Mouse (Mus musculus) thymus, postnatal 36 days (tissue): ENCODE results near the gene Wdr62.

ENCODE experiments used
- DNase-seq, 2 experiments: peaks; one replicate each; pipeline ENCODE4 v3.0.0; 2022; ENCODE audit warnings: mixed read lengths in 2 of 2

The Wdr62 gene

DNA sequence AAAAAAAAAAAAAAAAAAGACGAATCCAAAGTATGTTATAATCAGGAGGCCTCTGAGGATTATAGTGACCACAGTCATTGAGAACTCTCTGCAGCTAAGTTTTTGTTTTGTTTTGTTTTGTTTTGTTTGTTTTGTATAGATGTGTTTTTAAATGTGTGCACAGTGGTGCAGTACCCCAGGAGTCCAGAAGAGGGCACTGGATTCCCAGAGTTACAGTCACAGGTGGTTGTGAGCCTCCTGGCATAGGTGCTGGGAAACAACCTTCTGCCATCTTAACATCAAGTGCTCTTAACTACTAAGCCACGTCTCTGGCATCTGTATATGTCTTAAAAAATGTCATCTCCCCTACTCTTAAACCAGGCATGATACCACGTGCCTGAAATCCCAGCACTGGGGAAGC, 20.7 kb upstream of the Wdr62 start:
- peak in 1 of 2 experiments; percentile 31 for DNase-seq

DNA sequence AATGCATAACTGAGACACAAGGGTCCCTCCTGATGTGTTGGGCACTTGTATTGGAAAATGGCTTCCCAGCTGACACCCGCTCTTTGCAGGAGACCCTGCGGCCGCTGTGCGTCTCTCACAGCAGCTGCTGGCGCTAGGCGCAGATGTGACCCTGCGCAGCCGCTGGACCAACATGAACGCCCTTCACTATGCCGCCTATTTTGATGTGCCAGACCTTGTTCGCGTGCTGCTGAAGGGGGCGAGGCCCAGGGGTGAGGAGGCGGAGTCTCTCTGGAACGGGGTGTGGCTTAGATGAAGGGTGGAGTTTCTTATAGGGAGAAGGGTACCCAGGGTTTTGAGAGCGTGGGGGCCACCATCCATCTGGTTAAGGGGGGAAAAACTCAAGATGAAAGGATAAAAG, 17.0 kb upstream of the Wdr62 start:
- DNase-seq, result no peak

DNA sequence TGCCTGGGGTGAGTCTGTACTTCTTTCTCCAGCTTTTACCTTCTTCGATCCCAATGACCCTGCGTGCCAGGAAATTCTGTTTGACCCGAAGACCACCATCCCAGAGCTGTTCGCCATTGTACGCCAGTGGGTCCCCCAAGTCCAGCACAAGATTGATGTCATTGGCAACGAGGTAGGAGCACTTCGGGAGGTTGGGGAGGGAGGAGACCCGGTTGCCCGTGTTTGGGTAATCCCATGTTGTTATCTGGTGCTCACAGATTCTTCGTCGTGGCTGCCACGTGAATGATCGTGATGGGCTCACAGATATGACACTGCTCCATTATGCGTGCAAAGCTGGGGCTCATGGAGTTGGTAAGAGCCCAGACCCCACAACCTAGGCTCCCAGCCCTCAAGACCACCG, 16.6 kb upstream of the Wdr62 start:
- DNase-seq, result no peak

DNA sequence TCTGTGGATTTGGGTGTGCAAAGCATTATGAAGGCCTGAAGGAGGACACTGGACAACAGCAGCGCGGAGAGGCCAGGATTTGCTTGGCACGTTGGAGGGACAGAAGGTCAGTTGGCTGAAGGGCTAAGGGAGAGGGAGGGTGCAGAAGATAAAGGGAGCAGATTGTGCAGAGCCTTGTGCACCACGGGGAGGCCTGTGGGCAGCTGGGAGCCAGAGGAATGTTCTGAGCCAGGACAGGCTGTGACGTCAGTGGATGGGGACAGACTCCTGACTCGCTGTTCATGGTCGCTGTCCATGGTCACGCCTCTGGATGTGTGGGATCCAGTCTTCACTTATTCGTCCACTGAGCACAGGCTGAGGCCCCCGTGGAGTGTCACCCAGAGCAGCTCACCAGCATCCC, 14.9 kb upstream of the Wdr62 start:
- no peak for DNase-seq

DNA sequence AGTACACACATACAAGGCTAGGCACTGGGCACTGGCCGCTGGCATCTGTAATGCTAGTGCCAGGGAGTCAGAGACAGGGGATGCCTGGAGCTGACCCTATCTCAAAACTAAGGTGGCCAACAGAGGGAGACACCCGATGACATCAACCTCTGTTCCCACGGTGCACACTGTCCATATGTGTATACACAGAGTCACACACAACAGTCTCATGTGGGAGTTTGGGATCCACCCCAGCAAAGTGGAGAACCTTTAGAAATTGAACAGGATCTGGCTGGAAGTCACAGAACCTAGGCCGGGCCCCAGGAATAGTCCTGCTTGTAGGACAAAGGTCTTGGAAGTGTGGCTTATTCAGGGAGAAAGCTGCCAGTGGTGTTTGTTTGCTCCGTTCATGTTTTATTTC, 14.1 kb upstream of the Wdr62 start:
- no peak for DNase-seq

DNA sequence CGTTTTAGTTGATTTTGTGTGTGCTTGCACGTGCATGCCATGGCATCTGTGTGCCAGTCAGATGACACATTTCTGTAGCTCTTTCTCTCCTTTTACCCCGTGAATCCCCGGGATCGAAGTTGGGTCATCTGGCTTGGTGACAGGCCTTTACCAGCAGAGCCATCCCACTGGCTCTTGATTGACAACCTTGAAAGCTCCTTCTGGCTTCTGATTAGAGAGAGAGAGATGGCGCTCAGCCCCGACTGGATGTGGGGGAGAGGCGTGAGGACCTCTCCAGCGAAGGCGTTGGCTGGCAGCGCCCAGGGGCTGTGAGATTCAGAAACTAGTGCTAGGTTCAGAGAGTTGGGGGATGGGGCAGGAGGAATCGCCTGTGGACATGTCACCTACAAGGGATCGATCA, 13.6 kb upstream of the Wdr62 start:
- DNase-seq, result no peak

DNA sequence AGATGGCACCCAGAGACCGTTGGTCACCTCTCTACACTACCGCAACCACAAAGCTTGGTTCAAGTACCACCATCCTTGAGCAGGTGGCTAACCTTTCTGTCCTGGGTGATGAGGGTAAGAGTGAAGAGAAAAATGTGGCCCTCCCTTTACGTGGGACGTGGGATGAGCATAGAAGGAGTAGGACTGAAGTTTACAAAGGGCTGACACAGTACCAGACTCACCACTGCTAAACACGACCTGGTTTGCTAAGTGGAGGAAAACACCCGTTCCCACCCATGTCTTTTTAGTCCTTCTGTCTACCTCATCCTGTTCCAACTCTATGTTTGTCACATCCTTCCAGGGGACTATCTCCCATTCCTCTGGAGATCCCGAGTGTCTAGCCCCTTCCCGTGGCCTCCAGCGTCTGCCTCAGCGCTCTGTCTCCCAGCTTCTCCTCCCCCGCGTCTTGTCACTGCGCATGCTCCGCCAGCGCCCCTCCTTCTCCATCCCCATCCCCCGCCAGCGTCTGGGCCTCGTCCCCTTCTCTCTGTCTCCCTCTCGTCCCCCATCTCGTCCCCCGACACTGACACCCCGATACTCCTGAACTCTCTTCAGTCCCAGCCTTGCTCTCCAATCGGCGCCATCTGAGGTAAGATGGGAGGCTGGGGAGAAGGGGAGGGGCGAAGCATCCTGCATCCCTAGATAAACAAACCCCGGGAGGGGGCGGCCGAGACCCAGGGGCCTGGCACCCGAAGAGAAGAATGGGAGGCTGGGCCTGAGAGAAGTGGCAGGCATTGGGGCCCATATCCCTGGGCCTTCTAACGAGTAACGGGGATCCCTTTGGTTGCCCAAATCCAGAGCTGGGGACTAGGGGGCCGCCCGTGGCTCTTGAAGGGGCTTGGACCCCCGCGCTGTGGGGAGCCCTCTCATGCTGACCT, 11.3 kb upstream of the Wdr62 start, which contains the start of gene Clip3:
Gene Clip3, plus strand, starts transcription at position 514 of the 917 bp plus-strand sequence.
- peak; percentile 35 to 51 for DNase-seq

DNA sequence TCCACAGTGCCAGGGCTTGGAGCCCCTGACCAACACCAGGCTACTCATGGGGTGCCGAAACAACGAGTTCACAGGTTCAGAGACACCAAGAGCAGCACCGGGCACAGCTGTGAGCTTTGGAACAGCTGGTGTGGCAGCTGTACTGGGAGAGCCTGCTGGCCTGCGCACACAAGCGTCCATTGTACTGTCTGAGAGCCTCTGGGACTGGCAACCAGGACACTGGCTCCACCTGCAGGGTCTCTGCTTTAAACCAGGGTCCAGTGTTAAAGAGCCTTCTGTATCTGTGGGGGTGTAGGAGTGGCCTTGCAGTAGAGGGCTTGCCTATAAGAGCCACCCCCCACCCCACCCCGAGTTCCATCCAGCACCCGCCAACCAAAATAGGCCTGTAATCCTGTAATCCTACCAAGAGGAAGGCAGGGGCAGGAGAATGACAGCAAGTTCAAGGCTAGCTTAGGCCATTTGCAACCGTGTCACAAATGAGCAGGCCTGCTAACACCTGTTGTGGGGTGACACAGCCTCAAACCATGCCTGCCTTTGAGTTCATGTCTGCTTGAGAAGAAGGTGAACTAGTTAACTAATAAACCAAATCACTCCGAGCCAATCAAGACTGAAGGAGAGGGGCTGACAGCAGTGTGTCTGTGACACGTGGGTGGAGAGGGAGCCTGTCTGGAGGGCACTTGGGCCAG, 9.6 kb upstream of the Wdr62 start:
- DNase-seq, result no peak

DNA sequence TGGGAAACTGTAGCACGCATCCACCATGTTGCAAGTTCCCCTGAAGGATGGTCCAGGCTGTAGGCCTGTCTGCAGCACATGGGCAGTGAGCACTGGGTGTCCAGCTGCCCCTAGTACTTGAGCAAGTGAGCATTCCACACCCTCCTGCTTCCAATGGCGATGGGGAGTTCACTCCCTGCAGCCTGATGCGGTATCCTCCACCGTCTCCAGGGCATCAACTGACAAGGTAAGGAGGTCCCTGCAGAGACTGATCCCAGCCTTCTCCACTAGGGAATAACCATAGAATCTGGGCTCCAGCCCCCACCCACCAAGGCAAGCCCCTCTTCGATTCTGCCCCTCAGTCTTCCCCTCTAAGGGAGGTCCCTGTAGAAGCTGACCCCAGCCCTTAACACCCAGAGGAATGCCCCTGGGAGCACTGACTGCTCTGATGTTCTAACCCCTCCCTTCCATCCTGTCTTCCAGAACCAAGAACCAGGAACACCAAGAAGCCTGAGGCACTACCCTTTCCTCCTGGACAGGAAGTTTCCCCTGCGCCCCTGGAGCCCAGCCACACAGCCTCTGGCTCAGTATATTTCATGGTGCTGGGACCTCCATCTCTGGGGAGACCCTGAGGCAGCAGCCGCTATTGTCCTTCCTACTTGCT, 9.0 kb upstream of the Wdr62 start:
- no peak for DNase-seq

DNA sequence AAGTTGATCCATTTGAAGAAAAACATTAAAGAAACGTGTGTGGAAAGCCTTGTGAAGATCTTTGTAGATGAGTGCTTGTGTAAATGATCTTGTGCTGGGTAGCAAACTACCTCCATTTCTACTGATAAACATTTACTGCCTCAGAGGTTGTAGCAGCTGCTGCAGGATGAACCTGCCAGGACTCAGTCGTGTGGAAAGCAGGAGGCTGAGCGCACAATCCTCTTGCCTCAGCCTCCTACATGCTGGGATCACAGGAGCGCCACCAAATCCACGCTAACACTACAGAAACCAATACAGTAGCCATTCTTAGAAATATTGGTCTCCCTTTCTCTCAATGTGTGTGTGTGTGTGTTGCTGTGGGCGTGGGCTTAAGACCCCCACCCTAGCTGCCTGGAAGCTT, 7.8 kb upstream of the Wdr62 start:
- DNase-seq, result no peak

DNA sequence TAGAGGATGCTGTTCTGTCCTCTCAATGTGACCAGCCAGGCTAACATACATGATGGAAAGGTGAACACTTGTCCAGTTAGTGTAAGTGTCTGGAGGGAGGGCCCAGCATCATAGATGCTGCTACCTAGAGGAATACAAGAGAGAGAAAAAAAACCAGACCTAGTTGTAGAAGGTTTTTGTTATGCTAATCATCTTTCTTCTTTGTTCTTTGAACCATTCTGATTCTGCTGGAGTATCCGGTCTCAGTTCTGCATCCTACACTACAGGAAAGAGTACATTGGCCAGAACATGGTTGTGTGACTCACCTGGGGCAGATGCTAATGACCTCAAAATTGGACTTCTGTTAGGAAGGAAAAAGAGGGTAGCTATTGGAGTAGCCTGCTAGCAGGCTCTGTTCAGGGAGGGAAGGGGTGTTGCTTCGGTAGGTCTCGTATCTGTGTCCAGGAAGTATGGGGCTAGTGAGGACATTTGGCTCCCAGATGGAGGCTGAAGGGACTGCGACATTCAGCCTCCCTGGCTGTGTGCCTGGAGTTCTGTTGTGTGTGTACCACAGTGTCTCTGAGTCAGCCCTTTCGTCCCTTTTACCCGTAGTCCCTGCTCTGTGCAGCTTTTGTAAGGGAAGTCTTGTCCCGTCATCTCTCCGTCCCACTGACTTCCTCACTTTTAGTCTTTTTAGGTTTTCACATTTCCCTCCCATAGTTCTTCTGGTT, 6.6 kb upstream of the Wdr62 start:
- no peak for DNase-seq

DNA sequence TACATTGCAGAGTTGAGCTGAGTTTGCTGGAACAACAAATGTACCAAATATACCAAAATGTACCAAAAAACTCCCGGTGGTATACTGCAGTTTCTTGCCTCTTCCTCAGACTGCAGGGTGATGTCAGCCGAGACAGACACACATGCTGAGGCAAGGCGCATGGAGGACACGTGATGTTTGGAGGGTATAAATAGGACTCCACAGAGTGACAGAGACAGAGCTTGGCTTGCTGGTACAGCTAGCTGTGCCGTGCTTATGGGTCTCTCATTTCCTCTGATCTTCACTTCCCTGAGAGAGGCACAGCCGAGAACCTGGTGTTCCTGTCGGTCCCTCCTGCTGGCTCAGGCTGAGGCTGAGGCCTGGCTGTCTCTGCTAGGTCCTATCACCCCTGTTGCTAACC, 2.5 kb upstream of the Wdr62 start:
- no peak for DNase-seq

DNA sequence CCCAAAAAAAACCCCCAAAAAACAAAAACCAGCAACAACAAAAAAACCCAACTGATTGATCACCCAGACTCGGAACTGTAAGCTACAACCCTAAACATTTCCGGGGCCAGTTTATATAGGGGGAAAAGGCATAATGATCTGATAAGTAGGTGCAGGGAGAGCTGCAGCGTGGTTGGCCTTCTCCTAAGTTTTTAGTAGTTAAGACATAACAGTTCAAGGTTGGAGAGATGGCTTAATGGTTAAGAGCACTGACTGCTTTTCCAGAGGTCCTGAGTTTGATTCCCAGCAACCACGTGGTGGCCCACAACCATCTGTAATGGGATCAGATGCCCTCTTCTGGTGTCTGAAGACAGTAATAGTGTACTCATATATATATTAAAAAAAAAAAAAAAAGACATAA, 1.3 kb upstream of the Wdr62 start:
- DNase-seq, result no peak

DNA sequence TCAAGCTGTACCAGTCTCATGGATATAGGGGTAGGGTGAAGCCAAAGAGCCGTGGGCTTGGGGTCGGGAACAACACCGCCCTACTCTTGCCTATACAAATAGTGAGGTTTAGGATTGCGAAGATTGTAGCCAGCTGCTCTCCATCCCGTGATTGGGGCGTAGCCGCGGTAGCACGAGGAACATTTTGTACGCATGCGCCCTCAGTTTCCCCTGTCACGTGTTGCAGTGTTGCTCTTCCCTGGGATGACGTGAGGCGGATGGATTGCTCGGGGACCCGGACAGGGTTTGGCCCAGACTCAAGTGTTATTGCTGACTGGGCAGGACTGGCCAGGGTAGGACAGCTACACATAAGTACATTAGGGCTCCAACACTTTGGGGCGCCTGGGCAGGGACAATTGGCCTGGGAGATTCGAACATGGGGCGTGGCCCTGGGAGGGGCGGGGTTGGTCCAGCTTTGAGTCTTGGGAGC, 485 bp upstream of the Wdr62 start:
- DNase-seq, result peak; percentile 69 to 78

DNA sequence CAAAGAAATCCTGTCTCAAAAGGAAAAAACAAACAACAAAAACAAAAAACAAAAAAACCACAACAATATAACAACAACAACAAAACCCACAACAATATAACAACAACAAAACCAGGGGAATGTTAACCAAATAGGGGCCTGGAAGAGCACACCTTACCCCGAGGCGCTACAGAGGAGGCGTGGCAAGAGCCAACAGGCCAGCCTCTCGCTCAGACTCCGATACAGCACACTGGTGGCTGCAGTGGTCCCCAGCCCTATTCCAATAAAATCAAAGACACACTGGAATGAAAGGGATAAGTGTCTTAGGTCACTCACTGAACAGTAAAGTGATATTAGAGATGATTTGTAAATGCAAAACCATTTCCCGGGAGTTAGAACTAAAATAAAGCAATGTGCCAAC, 683 bp downstream of the Wdr62 start:
- DNase-seq, result no peak

DNA sequence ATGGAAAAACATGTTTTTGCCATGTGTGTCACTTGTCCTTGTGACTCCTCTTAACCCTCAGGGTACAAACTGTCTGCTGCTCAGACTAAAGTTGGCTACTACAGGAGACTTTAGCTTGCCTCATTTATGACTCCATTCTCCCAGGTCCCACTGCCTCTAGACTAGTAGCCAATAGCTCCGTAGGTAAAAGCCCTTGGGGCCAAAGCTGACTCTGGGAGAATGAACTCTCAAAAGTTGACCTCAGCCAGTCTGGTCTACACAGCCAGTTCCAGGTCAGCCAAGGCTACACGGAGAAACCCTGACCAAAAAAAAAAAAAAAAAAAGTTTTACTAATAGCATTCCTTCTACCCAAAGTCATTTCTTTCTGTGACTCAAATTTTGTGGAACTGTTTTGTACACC, 1.3 kb downstream of the Wdr62 start:
- DNase-seq, result no peak

DNA sequence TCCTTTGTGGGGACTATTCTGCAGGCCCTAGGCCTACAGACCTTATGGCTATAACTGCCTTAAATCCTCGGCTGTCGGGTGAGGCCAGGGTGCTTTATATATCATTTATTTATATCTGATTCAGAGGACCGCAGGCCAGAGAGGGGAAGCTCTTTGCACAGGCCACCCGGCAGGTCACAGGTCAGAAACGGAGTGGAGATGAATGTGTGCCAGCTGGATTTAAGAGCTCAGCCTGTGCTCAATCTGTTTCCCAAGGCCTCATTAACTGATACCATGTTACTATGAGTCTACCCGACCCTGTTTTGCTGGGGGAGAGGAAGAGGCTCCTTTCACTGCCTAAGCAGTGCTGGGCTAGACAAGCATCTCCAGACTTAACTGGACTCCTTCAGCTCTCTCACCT, 5.8 kb downstream of the Wdr62 start:
- DNase-seq, result no peak

DNA sequence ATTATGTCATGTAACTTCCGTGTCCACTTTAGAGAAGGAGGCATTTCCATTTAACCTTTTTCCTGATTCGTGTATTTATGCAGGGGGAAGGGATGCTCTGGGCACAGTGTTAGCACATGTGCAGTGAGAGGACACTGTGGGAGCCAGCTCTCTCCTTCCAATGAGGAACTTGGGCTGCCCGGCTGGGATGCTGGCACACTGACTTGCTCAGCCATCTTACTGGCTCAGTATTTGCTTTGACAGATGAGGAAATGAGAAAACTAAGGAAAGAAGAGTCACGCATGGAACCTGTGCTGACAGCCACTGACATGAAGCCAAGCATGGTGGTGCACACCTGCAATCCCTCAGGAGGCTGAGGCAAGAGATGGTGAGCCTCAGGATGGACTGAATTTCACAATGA, 10.6 kb downstream of the Wdr62 start:
- no peak for DNase-seq

DNA sequence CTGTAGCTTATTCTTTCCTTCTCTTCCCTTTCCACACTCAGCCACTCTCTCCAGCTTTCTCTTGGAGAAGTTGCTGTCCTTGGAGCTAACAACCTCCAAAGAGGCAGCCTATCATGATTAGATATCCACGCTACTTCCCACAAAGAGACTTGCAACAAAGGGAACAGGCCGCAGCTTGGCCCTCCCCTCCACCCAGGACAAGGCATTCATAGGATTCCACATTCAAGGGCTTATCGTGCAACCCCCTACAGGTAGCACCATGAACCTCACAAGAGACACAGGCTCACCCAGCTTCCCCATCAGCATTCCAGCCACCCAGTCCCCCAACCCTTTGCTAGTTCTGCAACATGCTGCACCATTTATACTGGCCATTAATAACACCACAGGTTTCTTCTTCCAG, 13.4 kb downstream of the Wdr62 start:
- no peak for DNase-seq

DNA sequence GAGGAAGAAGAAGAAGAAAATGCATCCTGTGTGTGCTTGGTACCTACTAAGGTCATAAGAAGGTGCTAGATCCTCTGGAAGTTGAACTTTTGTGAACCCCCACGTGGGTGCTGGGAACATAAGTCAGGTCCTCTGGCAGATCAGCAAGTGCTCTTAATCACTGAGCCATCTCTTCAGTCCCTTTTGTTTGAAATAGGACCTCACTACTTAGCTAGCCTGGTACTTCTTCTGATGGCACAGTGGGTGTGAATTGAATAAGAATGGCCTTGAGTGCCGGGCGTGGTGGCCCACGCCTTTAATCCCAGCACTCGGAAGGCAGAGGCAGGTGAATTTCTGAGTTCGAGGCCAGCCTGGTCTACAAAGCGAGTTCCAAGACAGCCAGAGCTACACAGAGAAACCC, 14.3 kb downstream of the Wdr62 start:
- no peak for DNase-seq

DNA sequence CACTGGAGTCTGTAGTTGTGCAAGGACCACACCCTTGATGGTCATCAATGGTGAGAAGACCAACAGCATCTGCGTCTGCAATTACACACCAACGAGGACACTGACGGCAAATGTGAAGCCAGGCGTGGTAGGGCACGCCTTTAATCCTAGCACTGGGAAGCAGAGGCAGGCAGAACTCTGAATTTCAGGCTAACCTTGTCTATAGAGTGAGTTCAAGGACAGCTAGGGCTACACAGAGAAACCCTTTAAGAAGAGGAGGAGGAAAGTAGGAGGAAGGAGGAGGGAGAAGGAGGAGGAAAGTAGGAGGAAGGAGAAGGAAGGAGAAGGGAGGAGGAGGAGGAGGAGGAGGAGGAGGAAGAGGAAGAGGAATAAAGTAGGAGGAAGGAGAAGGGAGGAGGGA, 14.7 kb downstream of the Wdr62 start:
- no peak for DNase-seq

DNA sequence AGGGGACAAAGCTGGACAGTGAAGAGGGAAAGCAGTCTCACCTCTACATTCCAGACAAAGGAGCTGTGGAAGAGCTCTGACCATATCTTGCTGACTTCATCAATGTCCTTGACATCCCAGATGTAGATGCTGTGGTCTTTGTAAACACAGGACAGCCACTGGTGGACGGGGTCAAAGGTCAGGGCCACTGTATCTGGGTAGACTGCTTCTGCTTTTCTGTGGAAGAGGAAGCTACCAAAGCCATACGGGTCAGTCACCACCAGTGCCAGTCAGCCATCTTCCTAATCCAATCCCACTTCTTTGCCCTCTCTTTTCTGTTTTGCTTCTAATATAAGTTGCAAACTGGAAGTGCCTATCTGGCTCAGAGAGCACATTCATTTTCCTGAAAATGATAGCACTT, 15.2 kb downstream of the Wdr62 start:
- no peak for DNase-seq
